Mouse (Mus musculus): ENCODE results near the gene Mindy1. TPM values are rescaled to one million over a fixed set of nuclear protein-coding genes. Genes with fewer than 3 reads are reported as not detected.

Gene Mindy1
- polyA plus RNA-seq, 1 experiment = 96.8 TPM

DNA sequence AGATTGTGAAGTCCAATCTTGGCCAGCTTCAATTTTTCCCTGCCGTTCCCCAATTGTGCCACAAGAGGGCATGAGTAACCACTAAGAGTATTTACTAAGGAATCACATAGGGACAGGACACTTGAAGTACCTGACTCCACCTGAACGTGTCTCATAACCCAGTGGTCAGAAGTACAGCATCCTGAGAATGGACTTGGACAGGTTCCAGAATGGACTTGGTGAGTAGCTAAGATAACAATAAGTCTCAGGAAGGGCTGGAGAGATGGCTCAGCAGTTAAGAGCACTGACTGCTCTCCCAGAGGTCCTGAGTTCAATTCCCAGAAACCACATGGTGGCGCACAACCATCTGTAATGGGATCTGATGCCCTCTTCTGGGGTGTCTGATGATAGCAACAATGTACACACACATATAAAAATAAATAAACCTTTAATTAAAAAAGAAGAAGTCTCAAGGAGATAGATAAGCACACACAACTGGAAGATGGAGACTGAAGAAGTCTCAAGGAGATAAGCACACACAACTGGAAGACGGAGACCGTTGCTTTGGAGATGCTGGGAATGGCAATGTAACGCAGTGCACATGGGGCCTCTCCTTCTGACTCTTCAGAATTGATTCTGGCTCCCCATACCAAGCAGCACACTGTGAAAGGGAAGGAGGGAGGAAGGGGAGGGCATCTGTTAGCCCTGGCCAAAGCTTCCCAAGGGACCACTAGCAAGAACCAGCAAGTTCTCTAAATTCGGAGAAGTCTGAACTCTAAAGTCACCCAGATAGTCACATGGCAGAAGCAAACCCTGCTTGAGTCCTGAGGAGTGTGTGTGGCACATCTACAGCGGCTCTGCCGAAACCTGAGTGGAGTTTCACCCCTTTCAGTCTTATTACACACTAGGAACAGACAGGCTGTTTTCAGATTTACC, 30.1 kb downstream of the Mindy1 start:
- WGBS = 63% methylated on average over 9 of the region's 9 CpGs
- H3K4me1 ChIP-seq (ENCODE audit: control insufficient read depth, insufficient read depth, low read length) = no peaks in the 10 kb centered on the region
- H3K4me3 ChIP-seq (replicated peaks; ENCODE audit: insufficient read depth, low read depth, low read length) = no peak overlapping the region
- TF ChIP-seq CTCF (IDR thresholded peaks at IDR 0.05; ENCODE audit: borderline replicate concordance, insufficient read depth, low read depth, low read length) (peak; percentile 51; the same call in 1 of the 2 replicates), POLR2A (IDR thresholded peaks at IDR 0.05; ENCODE audit: borderline replicate concordance, insufficient read depth, low read length) (no peak)
- DNase-seq = peak; percentile 71 to 76
- H3K27ac ChIP-seq (ENCODE audit: insufficient read depth, low read length) = no peak overlapping the region
- H3K27me3 ChIP-seq (ENCODE audit: control insufficient read depth, insufficient read depth, low read length) = no peaks in the 10 kb centered on the region

DNA sequence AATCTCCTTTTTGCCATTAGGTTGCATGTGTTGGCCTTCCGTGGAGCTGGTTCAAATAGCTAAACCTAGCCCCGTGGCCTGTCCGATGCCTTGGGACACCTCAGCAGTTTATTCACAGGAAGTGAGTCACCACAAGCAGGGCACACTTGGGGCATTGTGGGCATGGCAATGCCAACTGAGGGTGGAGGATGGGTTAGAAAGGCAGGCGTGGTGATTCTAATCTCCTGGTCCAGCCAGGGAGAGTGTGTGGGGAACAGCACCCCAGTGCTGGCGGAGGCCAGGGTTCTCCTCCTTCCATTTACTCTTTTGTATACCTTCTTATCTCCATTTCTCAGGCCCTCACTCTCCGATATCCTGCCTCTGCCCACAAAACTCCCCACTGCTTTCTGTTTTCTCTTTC, 31.5 kb downstream of the Mindy1 start:
- Histone ChIP-seq H3K4me1 (ENCODE audit: control insufficient read depth, insufficient read depth, low read length) (peaks cover 6% of the 10 kb centered on the region; the same call in 1 of the 2 replicates), H3K4me3 (replicated peaks; ENCODE audit: insufficient read depth, low read depth, low read length) (no peak overlapping the region), H3K27ac (ENCODE audit: insufficient read depth, low read length) (no peak overlapping the region), H3K27me3 (ENCODE audit: control insufficient read depth, insufficient read depth, low read length) (no peaks in the 10 kb centered on the region)
- TF ChIP-seq CTCF (IDR thresholded peaks at IDR 0.05; ENCODE audit: borderline replicate concordance, insufficient read depth, low read depth, low read length) = no peak
- no peak for TF ChIP-seq POLR2A (IDR thresholded peaks at IDR 0.05; ENCODE audit: borderline replicate concordance, insufficient read depth, low read length)
- no peak for DNase-seq
- WGBS = 80% methylated on average over 6 of the region's 6 CpGs

DNA sequence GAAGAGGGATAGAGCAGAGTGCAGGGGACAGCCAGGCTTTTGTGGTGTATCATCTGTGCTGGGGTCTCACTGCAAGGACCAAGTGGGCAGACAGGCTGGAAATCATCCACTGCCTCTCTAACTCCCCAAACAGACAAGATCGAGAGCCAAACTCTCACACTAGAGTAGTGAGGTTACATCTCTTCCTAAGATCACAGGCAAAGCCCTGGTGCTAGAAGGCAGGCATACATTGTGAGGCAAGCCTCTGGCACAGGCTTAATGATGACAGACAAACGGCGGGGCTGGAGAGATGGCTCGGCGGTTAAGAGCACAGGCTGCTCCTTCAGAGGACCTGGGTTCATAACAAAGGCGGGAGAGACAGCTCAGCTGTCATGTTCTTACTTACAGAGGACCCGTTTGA, 32.3 kb downstream of the Mindy1 start:
- no peak for TF ChIP-seq CTCF (IDR thresholded peaks at IDR 0.05; ENCODE audit: borderline replicate concordance, insufficient read depth, low read depth, low read length)
- TF ChIP-seq POLR2A (IDR thresholded peaks at IDR 0.05; ENCODE audit: borderline replicate concordance, insufficient read depth, low read length) = no peak
- no peak overlapping the region for H3K27ac ChIP-seq (ENCODE audit: insufficient read depth, low read length)
- peaks cover 7% of the 10 kb centered on the region; the same call in 1 of the 2 replicates for H3K4me1 ChIP-seq (ENCODE audit: control insufficient read depth, insufficient read depth, low read length)
- no peaks in the 10 kb centered on the region for H3K27me3 ChIP-seq (ENCODE audit: control insufficient read depth, insufficient read depth, low read length)
- no peak overlapping the region for H3K4me3 ChIP-seq (replicated peaks; ENCODE audit: insufficient read depth, low read depth, low read length)
- DNase-seq = no peak
- 69% methylated on average over 7 of the region's 7 CpGs for WGBS

DNA sequence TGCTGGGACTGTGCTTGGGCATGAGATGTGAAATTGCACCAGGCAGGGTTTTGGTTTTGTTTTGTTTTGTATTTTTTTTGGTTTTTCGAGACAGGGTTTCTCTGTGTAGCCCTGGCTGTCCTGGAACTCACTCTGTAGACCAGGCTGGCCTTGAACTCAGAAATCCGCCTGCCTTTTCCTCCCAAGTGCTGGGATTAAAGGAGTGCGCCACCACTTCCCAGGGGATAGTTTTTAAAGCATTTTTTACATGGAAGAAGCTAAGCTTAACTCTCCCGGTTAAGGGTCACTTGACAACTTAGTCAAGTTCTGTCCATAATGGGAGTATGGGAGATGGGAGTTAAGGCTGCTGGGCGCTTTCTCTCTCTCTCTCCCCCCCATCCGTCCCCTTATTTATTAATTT, 32.9 kb downstream of the Mindy1 start:
- no peak for DNase-seq
- Histone ChIP-seq H3K4me1 (ENCODE audit: control insufficient read depth, insufficient read depth, low read length) (peaks cover 7% of the 10 kb centered on the region; the same call in 1 of the 2 replicates), H3K27ac (ENCODE audit: insufficient read depth, low read length) (no peak overlapping the region), H3K4me3 (replicated peaks; ENCODE audit: insufficient read depth, low read depth, low read length) (no peak overlapping the region), H3K27me3 (ENCODE audit: control insufficient read depth, insufficient read depth, low read length) (no peaks in the 10 kb centered on the region)
- WGBS = 77% methylated on average over 6 of the region's 6 CpGs
- TF ChIP-seq CTCF (IDR thresholded peaks at IDR 0.05; ENCODE audit: borderline replicate concordance, insufficient read depth, low read depth, low read length) (no peak), POLR2A (IDR thresholded peaks at IDR 0.05; ENCODE audit: borderline replicate concordance, insufficient read depth, low read length) (no peak)

DNA sequence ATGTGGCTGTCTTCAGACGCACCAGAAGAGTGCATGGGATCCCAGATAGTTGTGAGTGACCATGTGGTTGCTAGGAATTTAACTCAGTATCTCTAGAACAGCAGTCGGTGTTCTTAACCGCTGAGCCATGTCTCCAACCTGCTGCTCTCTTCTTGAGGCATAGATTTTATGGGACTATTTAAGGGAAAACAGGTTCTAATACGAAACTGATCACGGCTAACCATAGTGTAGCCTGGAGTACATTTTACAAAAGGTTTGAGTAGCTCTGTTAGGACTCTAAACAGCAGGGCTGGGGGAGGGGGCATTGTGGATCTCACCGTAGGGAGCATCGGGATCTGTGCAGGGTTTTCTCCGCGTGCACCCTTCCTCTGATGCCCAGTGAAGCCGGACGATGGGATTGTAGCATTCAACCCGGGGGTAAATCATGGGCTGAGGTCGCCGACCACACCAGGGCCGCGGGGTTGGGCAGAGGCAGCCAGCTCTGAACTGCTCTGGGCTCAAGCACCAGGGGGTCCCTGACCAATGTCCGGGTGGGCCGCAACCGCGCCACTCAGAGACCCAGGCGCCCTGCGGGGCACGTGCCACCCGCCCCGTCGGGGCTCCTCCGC, 33.4 kb downstream of the Mindy1 start, which contains the start of gene Cers2:
Gene Cers2, plus strand, starts transcription at position 306 of the 608 bp plus-strand sequence.
- Histone ChIP-seq H3K27ac (ENCODE audit: insufficient read depth, low read length) (peak within 1 kb of the TSS; percentile 49), H3K4me1 (ENCODE audit: control insufficient read depth, insufficient read depth, low read length) (peaks cover 7% of the 10 kb centered on the region; the same call in 1 of the 2 replicates), H3K27me3 (ENCODE audit: control insufficient read depth, insufficient read depth, low read length) (no peaks in the 10 kb centered on the region), H3K4me3 (replicated peaks; ENCODE audit: insufficient read depth, low read depth, low read length) (peak within 1 kb of the TSS; percentile 88)
- WGBS = 6% methylated on average over 27 of the region's 27 CpGs
- no peak for DNase-seq
- TF ChIP-seq POLR2A (IDR thresholded peaks at IDR 0.05; ENCODE audit: borderline replicate concordance, insufficient read depth, low read length) (no peak), CTCF (IDR thresholded peaks at IDR 0.05; ENCODE audit: borderline replicate concordance, insufficient read depth, low read depth, low read length) (no peak)

DNA sequence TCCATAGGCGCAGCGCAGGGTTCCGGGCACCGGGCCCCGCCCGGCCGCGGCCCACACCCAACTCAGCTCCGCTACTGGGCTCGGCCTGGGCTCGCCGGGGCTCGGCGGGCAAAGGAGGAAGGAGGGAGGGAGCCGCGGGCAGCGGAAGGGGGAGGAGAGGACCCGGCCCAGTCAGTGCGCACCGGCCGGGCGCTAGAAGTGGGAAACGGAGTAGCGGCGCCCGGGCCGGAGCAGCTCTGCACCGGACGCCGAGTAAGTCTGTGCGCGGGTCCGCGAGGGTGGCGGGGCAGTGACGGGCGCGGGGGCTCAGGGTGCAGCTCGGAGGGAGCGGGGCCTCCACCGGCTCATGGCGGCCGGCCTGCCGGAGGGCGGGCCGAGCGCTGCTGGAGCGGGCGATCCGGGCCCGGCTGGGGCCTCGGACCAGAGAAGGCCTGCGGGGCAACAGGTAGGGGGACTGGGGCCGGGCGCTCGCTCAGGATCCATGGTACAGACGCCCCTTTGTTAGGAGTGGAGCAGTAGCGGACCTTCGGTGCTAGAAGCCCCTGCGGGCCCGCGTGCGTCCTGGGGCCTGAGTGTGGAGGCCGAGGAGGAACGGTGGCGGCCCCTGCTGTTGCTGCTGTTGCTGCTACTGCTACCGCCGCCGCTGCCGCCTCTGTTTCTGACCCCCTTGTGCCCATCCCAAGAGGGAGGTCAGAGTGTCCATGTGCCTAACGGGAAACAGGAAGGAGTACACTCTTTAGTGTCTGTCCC, 34.1 kb downstream of the Mindy1 start:
- WGBS = 1% methylated on average over 71 of the region's 71 CpGs

More for the DNA sequence above, 34.1 kb downstream of the Mindy1 start:
- TF ChIP-seq POLR2A (IDR thresholded peaks at IDR 0.05; ENCODE audit: borderline replicate concordance, insufficient read depth, low read length) (0 out of 2 replicates have a peak, but pooled peaks have one; percentile 4), CTCF (IDR thresholded peaks at IDR 0.05; ENCODE audit: borderline replicate concordance, insufficient read depth, low read depth, low read length) (no peak)
- H3K27ac ChIP-seq (ENCODE audit: insufficient read depth, low read length) = peak overlapping the region; percentile 49
- peak; percentile 78 to 81 for DNase-seq
- H3K27me3 ChIP-seq (ENCODE audit: control insufficient read depth, insufficient read depth, low read length) = no peaks in the 10 kb centered on the region
- H3K4me1 ChIP-seq (ENCODE audit: control insufficient read depth, insufficient read depth, low read length) = peaks cover 7% of the 10 kb centered on the region; the same call in 1 of the 2 replicates
- H3K4me3 ChIP-seq (replicated peaks; ENCODE audit: insufficient read depth, low read depth, low read length) = peak overlapping the region; percentile 88

Measured in cerebellum, adult 2 months (tissue).